ENCODE assay signal across 9 mouse cellular contexts in the genomic region with DNA sequence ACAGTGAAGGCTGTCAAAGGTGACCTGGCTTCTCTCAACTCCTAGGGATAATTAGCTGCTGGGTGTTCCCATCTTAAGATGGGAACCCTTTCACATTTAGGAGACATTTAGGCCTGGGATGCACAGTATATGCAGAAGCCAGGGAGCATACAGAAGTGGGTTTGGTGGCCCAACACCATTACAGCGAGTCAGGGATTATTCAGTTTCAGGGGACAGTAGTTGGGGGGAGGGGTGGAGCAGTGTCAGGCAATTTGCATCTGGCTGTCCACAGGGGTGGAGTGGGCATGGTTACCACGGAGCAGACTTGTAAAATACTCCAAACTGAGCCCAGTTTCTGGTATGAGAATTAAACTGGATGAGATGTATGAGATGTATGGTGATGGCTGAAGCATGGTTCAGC. TPM values are rescaled to one million over a fixed set of nuclear protein-coding genes. Genes with fewer than 3 reads are reported as not detected.
DNase-seq lines count a peak whose midpoint lies in the region; ATAC-seq and TF ChIP-seq lines count a peak whose summit lies in the region.
"Had no signal": no experiment of that assay in that cellular context is flagged by ENCODE, and none has a peak within 500 bp of the region (broad histone marks: within the 10 kb centered on the region; RNA-seq: fewer than 3 reads in every experiment).

No protein-coding gene starts in this region.

- no peaks in the 10 kb centered on the region for H3K27me3 ChIP-seq in megakaryocyte, embryonic 14.5 days (replicated peaks)
- no peaks in the 10 kb centered on the region for H3K27me3 ChIP-seq in limb, embryonic 14.5 days (ENCODE audit: control insufficient read depth, insufficient read depth, low read length)
- no peaks in the 10 kb centered on the region for H3K27me3 ChIP-seq in stomach, embryonic 15.5 days (replicated peaks)

- WGBS in limb, embryonic 14.5 days, result 62% methylated on average over 2 of the region's 2 CpGs
- WGBS in stomach, embryonic 15.5 days, result 66% methylated on average over 2 of the region's 2 CpGs

- no peak for TF ChIP-seq POLR2A in limb, embryonic 14.5 days (IDR thresholded peaks at IDR 0.05; ENCODE audit: borderline replicate concordance, extremely low read depth, insufficient read depth, insufficient read length)

- peak overlapping the region; percentile 66; the same call in 1 of the 2 replicates for H3K4me2 ChIP-seq in limb, embryonic 14.5 days (replicated peaks; ENCODE audit: low read depth, low read length, severe bottlenecking)
- H3K4me2 ChIP-seq in stomach, embryonic 15.5 days, result peak overlapping the region; percentile 91

- no peak overlapping the region for H3K27ac ChIP-seq in limb, embryonic 14.5 days (replicated peaks; ENCODE audit: low read depth, low read length)
- H3K27ac ChIP-seq in stomach, embryonic 15.5 days, result peak overlapping the region; percentile 65

- H3K9me3 ChIP-seq in megakaryocyte, embryonic 14.5 days, result no peaks in the 10 kb centered on the region
- no peaks in the 10 kb centered on the region for H3K9me3 ChIP-seq in limb, embryonic 14.5 days (ENCODE audit: control insufficient read depth, low read length)
- H3K9me3 ChIP-seq in stomach, embryonic 15.5 days, result no peaks in the 10 kb centered on the region

- peaks cover 37% of the 10 kb centered on the region for H3K4me1 ChIP-seq in megakaryocyte, embryonic 14.5 days
- H3K4me1 ChIP-seq in limb, embryonic 14.5 days (ENCODE audit: control insufficient read depth, insufficient read depth, low read length), result peaks cover 6% of the 10 kb centered on the region
- peaks cover 13% of the 10 kb centered on the region for H3K4me1 ChIP-seq in stomach, embryonic 15.5 days

- no peak for ATAC-seq in cerebellum, adult (ENCODE audit: insufficient number of reproducible peaks, low FRiP score, low TSS enrichment)
- no peak for ATAC-seq in megakaryocyte, adult 5-6 weeks (ENCODE audit: poor library complexity, severe bottlenecking)
- no peak for ATAC-seq in limb, embryonic 14.5 days (ENCODE audit: low FRiP score, low read depth)
- ATAC-seq in stomach, embryonic 15.5 days (ENCODE audit: insufficient read depth, low FRiP score, low read depth), result no peak

- DNase-seq in cerebellum, adult 9-11 months, result peak; percentile 59
- no peak for DNase-seq in limb, embryonic 14.5 days (ENCODE audit: low spot score)
- DNase-seq in thymus, postnatal 0 days (ENCODE audit: low spot score), result no peak
- DNase-seq in testis, postnatal 10 days (ENCODE audit: low spot score), result no peak
- DNase-seq: B cell, adult 2 months had no signal

- H3K9ac ChIP-seq in limb, embryonic 14.5 days (ENCODE audit: low read depth, low read length, severe bottlenecking), result no peak overlapping the region
- H3K9ac ChIP-seq in stomach, embryonic 15.5 days, result no peak overlapping the region

- H3K4me3 ChIP-seq in megakaryocyte, embryonic 14.5 days (replicated peaks), result peak overlapping the region; percentile 98
- no peak overlapping the region for H3K4me3 ChIP-seq in limb, embryonic 14.5 days (replicated peaks; ENCODE audit: low read length)
- H3K4me3 ChIP-seq in stomach, embryonic 15.5 days (replicated peaks), result no peak overlapping the region

- peaks cover 82% of the 10 kb centered on the region for H3K36me3 ChIP-seq in megakaryocyte, embryonic 14.5 days (replicated peaks; ENCODE audit: low read length)
- peaks cover 68% of the 10 kb centered on the region for H3K36me3 ChIP-seq in limb, embryonic 14.5 days (ENCODE audit: control insufficient read depth, insufficient read depth, low read length)
- H3K36me3 ChIP-seq in stomach, embryonic 15.5 days, result peaks cover 46% of the 10 kb centered on the region

RNA-seq across cellular contexts. Expression of a gene that starts 0.9 kb away (rescaled TPM):
- polyA plus RNA-seq in megakaryocyte, embryonic 14.5 days (2012; ENCODE audit: insufficient read depth, low replicate concordance), result 44.9 and 59.7 TPM in 2 replicates
- total RNA-seq in megakaryocyte, adult 5-6 weeks (2015), result 22.7 and 25.3 TPM in 2 replicates
- total RNA-seq in megakaryocyte, adult 5-6 weeks (2017), result 57.6 and 69.2 TPM in 2 replicates
- 94.8 and 125 TPM in 2 replicates for polyA plus RNA-seq in limb, embryonic 14.5 days (2012; rRNA removed)
- polyA plus RNA-seq in limb, embryonic 14.5 days (2014; fragmentation: Nextera tagmentation; extraction: Ambion mirVana), result 25.6 and 28.6 TPM in 2 replicates
- polyA plus RNA-seq in stomach, embryonic 15.5 days (2015; fragmentation: Nextera tagmentation; extraction: Ambion mirVana), result 32.7 and 40.2 TPM in 2 replicates
- polyA plus RNA-seq in thymus, postnatal 0 days (2015; fragmentation: Nextera tagmentation; extraction: Ambion mirVana), result 28.9 and 31.2 TPM in 2 replicates

RNA-seq across cellular contexts. Expression of a gene that starts 14.5 kb away (rescaled TPM):
- 1.3 and 2.9 TPM in 2 replicates for polyA plus RNA-seq in megakaryocyte, embryonic 14.5 days (2012; ENCODE audit: insufficient read depth, low replicate concordance)
- total RNA-seq in megakaryocyte, adult 5-6 weeks (2015), result 2.2 and 3.0 TPM in 2 replicates
- 7.4 and 8.8 TPM in 2 replicates for total RNA-seq in megakaryocyte, adult 5-6 weeks (2017)
- polyA plus RNA-seq in limb, embryonic 14.5 days (2012; rRNA removed), result 15.8 and 16.1 TPM in 2 replicates
- 16.9 and 17.4 TPM in 2 replicates for polyA plus RNA-seq in limb, embryonic 14.5 days (2014; fragmentation: Nextera tagmentation; extraction: Ambion mirVana)
- 14.6 and 17.3 TPM in 2 replicates for polyA plus RNA-seq in stomach, embryonic 15.5 days (2015; fragmentation: Nextera tagmentation; extraction: Ambion mirVana)
- 18.1 and 18.7 TPM in 2 replicates for polyA plus RNA-seq in thymus, postnatal 0 days (2015; fragmentation: Nextera tagmentation; extraction: Ambion mirVana)
